Mouse (Mus musculus) heart, postnatal 4 days (tissue): Measurements from ENCODE around the gene Nrd1. TPM values are rescaled to one million over a fixed set of nuclear protein-coding genes. Genes with fewer than 3 reads are reported as not detected.

ENCODE experiments used
- DNase-seq: peaks from one replicate; pipeline ENCODE4 v3.0.0; 2021
- total RNA-seq, 2 experiments: library from RNA; stranded (reverse); gene quantifications; 2 replicates each; pipeline ENCODE4 v1.2.3; 2021

Nrd1 gene
- total RNA-seq, result 10 to 100 TPM; 86.6 to 98.9 TPM

DNA sequence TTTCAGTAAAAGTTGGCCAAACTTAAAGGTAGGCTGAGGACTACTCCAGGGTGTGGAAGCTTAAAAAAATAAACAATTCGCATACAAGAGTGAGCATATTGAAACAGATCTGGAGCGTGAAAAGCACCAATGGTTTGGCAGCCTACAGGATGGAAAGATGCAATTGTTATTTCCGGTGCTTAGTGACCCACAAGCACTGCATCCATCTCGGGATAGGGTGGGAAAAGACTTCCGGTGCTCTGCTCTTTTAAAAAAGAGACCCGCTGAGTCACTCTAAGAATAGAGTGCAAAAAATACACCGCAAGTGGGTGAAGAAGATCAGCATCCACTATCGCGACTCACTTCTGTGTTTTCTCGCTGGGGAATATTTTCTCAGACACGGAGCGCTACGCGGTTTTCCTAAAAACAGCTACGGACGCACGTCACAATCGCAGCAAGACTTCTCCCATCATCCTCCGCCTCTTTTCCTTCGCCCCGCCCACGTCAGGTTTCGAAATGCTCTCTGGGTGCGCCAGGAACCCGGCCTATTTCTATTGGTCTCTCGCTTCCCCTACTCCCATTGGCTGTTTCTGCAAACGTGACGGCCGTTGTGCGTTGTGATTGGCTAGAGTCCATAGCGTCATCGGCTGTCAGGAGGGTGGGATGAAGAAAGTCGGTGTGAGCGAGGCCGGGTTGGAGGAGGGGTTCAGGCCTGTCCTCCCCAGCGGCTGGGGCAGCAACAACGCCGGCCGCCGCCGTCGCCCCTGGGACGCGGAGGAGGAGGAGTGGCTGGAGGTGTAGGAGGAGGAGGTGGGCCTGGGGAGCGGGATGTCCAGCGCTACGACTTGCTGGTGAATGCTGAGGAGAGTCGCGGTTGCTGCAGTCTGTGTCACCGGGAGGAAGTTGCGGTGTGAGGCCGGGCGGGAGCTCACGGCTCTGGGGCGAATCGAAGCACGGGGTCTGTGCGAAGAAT, at the start of gene Nrd1:
TSS of gene Nrd1 (plus strand) at position 657 of the 952 bp plus-strand sequence.
- peak; percentile 99 for DNase-seq

DNA sequence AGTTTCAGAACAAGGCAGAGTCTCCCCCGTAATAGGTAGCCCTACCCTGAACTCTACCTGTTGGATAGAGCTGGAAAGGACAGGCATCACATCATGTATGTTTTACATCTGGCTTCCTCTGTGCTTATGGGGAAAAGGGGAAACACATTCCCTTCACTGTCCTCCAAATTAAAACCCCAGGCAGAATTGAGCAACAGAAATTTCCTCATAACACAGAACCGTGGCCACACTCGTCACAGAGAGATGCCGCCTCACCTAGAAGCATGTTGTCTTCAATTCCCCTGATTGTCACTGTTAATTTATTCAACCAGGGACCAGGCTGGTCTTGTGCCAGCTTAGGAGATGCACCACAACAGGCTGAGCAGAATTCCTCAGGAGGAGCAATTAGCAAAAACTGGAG, 48.8 kb upstream of the Nrd1 start:
- DNase-seq, result no peak

DNA sequence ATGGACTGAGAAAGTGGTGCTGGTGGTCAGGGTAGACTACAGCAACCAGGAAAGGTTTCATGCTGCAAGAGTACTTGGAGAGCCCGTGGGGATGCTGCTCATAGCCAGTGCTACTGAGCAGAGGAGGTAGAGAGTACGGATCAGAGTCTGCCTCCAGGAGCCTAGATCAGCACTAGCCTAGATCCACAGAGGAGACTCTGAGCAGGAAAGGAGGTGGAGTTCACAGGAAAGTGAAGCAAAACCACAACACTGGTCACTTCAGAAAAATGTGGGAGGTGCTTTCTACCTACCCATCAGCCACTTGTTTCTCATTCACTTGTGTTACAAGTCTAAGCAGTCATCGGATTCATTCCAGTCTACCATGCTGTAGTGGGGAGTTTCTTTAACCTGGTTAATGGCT, 40.8 kb upstream of the Nrd1 start:
- DNase-seq, result no peak

DNA sequence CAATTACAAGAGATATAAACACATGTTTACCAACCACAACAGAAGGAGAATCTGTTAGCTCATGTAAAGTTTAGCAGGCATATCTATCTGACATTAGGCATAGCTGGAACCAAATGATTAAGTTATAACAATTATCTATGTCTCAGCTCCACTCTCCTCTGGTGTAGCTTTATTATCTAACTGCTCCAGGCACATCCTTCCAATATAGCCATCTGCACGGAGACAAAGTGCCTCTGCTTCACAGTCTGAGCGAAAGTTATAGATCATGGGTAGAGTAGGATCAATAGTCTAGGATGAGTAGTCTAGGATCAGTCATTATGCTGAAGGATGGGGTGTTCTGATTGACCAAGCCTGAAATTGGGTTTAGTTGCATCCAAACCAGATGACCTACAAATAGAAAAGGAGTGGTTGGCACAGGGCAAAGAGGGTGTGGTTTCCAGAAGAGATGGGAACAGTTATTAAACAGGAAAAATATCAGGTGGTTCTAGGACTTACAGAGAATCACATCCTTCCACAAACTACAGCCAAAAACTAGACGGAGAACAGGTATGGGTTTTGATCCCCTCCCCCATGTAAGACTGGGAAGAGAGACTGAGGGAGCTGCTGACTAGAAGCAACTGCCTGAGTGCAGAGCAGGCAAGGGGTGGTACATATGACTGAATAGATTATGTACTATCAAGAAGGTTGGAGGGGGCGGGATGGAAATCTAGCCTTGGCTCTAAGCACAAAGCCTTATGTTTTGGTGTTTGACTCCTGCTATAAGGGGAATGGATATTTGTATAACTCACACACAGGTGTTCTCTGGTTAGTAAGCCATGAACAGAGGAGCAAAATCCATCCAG, 39.6 kb upstream of the Nrd1 start:
- no peak for DNase-seq

DNA sequence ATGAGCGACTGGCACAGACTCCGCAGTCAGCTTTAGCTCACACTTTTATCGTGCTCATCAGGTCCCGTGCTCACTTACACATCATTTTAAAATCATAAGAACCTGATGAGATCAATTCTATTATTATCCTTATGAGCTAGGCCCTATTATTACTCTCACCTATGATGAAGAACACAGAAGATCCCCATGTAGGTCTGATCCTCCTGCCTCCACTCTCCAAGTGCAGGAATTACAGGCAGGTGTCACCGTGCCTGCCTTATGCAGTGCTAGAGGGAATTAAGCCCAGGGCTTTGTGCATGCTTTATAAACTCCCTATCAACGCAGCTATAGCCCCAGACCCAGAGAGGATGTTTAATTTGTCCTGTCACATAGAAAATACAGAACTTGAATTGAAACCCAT, 37.4 kb upstream of the Nrd1 start:
- DNase-seq, result no peak

DNA sequence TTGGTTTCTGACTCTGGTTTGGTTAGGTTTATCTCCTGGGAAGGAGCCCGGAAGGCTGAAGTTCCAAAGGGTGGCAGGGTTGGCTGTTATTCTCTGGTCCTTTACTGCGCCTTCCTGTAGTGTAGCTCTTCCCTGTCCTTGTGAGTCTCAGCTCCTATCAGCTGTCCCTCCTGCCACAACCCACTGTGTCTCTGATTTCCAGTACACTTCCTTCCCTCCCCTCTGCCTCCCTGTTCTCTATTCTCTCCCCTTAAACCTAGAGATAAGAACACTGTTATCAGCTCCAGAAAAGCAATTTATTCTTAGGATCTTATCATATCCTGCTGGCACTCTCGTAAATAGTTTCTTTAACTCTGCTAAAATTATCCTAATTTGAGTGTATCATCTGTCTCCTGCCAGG, 30.9 kb upstream of the Nrd1 start:
- DNase-seq, result no peak

DNA sequence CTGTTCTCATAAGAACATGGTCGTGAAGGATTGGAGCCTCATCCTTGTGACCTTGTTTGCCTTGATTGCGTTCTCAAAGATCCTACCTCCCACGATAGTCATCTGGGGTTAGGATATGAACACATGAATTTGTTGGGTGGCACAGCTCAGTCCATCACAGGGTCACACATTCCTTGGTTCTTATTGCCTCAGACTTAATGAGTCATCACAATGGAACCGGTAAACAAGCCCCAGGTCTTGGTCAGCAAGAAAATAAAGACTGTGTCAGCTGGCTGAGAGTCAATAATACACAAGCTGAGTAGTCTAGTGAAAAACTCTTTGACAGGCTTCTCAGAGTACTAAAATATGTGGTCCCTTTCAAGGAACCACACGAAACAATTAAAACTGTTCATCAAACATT, 29.4 kb upstream of the Nrd1 start:
- no peak for DNase-seq

DNA sequence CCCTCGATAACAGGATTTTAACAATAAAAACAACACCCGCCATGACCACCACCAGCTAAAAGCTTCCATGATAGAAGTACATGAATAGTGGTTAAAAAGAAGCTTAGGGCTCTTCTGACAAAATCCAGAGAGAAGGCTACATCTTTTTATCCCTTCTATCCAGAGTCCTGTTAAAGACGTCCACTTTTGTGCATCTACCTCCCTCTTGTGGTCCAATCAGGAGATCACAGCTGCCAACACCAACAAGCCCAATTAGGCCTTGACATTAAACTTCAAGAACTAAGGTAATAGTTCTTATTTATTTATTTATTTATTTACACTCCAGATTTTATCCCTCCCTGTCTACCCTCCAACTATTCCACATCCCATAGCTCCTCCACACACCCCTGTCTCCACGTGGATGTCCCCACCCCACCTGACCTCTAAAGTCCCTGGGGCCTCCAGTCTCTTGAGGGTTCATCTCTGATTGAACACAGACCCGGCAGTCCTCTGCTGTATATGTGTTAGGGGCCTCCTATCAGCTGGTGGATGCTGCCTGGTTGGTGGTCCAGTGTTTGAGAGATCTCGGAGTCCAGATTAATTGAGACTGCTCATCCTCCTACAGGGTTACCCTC, 23.9 kb upstream of the Nrd1 start:
- DNase-seq, result peak; percentile 63

DNA sequence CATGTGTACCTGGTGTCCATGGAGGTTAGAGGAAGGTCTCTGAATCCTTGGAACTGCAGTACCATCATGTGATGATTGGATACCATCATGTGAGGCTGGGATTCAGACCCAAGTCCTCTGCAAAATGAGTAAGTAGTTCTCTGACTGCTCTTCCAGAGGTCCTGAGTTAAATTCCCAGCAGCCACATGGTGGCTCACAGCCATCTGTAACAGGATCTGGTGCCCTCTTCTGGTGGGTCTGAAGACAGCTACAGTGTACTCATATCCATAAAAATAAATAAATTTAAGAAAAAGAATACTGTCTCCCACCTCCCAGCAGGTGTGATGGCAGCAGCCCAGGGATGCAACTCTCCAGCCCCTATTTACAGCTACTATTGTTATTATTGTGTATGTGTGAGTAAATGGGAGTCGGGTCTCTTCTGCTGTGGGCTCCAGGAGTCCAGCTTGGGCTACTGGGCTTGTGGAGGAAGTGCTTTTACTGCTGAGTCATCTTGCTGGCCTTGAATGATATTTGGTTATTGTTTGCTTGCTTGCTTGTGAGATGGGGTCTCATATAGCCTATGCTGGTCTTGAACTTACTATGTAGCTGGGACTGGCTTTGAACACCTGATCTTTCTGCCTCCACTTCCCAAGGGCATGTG, 13.5 kb upstream of the Nrd1 start:
- no peak for DNase-seq

DNA sequence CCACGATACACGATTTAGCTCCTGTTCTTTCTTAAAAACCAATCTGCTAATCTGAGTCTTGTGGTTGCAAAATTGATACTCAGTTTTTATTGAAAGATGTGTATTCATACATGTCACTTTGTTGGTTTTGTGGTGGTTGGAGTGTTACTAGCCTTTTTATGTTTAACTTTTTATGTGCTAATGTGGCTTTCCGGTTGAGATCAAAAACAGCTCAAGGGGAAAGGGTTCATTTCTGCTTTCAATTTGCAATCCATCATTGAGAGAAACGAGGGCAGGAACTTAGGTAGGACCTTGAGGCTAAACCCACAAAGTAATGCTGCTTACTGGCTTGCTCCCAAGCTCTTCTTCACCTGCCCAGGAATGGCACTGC, 13.0 kb upstream of the Nrd1 start:
- no peak for DNase-seq

DNA sequence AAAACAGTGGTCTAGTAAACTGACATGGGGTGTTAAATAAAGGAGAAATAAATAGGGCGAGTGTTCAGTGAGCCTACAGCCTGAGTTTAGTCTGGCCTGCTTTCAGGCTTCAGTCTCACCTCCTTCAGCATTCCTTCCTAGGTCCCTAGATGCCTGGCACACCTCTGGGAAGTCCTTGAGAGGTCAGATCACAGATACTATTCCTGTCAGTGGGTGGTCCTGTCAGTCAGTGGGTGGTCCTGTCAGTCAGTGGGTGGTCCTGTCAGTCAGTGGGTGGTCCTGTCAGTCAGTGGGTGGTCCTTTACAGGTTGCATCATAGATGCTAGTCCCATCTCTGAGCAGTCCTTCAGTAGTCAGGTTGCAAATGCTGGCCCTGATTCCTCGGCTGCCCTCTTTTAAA, 11.0 kb upstream of the Nrd1 start:
- DNase-seq, result no peak

DNA sequence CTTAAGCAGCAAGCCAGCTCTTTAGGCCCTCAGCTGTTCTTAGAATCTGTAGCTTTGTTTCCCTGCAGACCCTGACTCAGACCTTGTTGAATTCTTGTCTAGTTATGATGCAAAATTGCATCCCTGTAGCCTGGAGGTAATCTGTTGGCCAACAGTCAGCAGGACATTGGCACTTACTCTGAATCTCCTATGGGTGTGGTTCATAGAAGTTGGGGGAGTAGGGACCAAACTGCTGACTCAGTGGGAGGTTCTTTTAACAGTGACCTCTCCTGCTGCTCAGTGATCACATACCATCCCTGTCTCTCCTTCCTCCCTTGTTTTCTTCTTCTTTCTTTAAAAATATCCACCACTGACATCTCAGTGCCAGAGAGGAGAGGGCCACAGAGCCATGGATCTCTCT, 10.4 kb upstream of the Nrd1 start:
- no peak for DNase-seq

DNA sequence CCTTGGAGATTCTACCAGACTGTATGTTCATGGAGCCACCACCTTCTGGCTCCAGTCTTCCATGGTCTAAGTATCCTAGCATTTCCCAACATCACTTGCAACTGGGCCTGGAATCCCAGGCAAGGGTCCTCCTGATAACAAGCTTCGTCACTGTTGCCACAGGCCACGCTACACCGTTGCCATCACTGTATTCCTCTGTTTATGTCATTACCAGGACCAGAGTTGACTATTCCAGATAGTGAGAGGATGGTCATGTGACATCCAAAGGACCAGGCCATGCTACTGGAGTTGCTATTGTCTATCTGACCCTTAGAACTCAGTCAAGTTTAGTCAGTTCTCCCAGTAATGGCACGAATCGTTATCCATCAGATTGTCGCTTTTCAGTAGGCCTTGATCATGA, 9.9 kb upstream of the Nrd1 start:
- no peak for DNase-seq

DNA sequence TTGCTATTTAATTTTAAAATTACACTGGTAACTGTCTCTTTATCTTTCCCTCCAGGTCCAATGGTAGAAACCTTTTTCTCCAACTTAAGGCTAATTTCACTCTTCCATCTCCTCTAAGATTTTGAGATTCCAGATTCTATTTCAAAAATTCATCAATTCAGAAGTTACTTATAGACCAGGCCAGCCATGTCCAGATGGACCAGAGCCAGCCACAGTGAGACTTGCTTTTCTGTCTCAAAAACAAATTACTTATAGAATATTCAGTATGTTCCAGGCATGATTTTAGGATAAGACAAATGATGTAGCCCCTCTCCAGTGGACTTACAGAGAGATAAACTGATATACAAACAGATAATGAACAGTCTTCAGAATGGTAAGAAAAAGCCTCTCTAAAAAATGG, 8.6 kb upstream of the Nrd1 start:
- DNase-seq, result no peak

DNA sequence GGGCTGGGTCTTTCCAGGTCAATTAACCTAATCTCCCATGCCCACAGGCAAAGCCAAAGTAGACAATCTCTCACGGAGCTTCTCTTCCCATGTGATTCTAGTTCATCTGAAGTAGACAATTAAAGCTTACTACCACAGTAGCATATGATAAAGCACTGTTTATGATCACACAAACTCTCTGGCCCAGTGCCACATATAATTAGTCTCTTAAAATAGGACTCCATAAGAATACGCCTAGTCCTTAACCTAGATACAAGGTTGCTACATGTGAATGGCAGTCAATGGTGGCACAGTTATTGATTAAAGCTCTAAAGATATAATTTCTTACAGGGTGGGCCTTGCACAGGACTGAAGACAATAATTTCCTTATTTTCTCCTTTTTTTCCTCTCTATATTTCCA, 7.5 kb upstream of the Nrd1 start:
- no peak for DNase-seq

DNA sequence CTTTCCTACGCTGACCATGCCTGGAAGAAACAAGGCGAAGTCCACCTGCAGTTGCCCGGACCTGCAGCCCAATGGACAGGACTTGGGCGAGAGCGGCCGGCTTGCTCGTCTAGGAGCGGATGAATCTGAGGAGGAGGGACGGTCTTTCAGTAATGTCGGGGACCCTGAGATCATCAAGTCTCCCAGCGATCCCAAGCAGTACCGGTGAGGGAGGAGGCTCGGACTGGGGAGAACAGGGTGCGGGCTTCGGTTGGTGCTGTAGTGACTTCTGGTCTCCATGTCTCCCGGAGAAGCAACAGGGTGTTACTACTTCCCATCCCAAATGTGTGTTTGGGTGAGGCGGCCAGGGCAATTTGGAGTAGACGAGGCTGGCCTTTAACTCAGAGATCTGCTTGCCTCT, 506 bp downstream of the Nrd1 start:
- DNase-seq, result no peak

DNA sequence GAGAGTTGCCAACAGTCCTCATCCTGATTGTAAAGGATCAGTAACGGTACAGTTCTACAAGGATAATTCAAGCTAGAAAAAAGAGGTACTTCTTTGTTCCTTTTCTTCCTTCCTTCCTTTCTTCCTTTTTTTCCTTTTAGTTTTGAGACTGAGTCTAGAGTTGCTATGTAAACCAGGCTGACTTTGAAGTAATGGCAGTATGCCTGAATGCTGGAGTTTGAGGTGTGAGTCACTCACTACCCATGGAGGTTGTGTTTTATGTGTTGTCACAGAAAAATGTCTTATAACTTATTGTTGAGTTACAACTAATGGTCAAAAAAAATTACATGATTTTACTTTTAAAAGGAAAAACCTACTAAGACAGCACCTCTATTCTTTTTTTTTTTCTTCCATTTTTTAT, 7.6 kb downstream of the Nrd1 start:
- DNase-seq, result no peak

DNA sequence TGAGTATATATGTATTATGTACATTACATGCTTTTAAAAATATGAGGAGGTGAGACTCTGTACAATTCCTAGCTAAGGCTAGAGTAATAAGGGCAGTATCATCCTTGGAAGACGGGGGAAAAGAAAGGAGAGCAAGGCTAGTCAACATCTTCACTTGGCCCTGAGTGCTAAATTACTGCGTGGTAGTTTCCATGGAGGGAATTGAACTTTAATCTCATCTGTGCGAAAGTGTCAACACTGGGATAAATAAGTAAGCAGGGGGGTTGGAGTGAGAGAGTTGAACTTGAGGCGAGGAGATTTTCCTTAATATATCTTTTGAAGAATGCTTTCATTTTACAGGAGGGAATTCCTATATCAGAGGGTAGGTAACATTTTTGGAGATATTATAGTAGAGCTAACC, 13.6 kb downstream of the Nrd1 start:
- DNase-seq, result no peak

DNA sequence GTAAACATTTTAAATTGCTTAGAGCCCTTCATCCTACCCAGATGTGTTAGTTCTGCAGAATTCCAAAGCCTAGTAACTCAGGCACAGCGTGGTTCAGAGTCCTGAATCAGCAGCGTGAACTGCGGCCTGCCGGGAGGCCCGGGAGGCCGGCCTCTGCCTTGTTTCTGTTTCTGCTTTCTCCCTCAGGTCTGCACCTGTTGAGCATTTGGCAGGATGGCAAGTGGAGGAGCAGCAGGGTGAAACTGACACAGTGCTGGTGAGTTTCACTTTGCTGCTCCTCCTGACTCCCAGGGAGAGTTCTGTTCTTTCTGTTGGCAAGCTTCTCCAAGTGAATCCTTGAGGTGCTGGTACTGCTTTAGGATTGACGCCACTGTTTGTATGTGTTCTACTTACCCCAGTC, 17.0 kb downstream of the Nrd1 start:
- no peak for DNase-seq

DNA sequence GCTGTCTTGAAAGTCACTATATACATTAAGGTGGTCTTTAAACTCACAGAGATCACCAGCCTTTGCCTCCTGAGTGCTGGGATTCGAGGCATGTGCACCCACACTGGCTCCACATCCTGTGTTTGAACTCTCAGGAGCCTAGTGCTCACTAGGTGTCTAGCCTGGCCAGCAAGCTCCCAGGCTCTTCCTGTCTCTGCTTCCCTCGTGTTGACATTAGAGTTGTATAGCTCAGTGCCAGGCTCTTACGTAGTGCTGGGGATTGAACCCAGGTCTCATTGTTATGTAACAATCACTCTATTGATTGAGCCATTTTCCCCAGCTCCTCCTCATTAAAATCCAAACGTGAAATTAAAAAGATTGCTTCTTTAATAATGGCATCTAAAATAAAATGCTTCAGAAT, 18.8 kb downstream of the Nrd1 start:
- no peak for DNase-seq

DNA sequence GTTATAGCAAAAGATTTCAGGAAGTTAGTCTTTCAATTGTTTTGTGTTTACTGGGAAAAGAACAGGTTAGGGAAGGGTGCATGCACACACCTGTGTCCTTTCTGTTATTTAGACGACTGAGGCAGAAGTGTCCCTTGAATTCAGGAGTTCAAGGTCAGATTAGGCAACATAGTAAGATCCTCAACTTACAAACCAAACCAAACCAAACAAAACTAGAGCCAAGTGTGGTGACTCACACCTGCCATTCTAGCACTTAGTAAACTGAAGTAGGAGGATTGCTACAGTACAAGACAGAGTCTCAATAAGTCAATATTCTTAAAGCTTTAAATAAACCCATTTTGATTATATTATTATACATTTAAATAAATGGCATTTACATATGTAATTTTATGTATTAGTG, 21.5 kb downstream of the Nrd1 start:
- no peak for DNase-seq

DNA sequence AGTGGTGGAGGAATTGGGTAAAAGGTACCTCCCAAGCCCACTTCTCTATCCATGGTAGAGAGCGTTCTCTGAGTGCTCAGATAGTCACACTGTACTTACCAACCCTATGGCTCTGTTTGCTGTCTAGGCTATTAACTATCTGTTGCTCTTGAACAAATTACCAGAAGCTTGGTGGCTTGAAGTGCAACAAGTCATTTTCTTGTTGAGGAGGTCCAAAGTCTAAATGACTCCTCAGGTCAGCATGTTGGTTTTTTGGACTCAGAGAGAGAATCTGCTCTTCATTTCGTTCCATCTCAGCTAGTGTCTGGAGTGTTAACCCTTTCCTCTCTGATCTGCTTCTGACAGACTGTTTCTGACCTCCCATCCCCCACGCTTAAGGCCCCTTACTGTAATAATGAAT, 24.6 kb downstream of the Nrd1 start:
- no peak for DNase-seq

DNA sequence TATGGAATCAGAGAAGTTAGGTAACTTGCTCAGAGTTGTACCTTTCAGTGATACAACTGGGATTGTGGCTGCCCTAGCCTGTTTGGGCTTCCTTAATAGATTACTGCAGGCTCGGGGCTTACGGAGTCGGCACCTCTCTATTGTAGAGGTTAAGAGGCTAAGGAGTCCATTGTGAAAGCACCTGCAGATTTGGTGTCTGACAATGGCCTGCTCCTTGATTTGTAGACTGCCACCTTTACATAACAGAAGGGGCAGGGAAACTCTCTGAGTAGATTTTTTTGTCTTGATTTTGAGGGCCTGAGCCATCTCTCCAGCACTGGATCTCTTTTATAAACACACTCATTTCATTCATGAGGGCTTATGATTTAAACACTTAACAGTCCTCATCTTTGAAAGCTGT, 26.1 kb downstream of the Nrd1 start:
- no peak for DNase-seq
